Mouse (Mus musculus): Measurements from ENCODE around the gene Lgals7. TPM values are rescaled to one million over a fixed set of nuclear protein-coding genes. Genes with fewer than 3 reads are reported as not detected.
"Not testable (repeated sequence)": the region's sequence is repeated elsewhere in the genome, so short reads cannot be mapped to it uniquely, and the experiment has no call there.

Gene Lgals7
- polyA plus RNA-seq, 1 experiment from 2014 or later = 0.66 TPM

- no peaks in the 10 kb centered on the region for H3K36me3 ChIP-seq (ENCODE audit: control insufficient read depth, insufficient read depth, low read length)
These were observed 16.0 kb downstream of the Lgals7 start for GRCm38 (mm10) chr7:28879606-28880005.

GRCm38 (mm10) chr7:28880554-28880953 is 16.9 kb downstream of the Lgals7 start:
- H3K27me3 ChIP-seq (ENCODE audit: control insufficient read depth, insufficient read depth, low read length) = no peaks in the 10 kb centered on the region
- H3K4me2 ChIP-seq (ENCODE audit: low read depth) = no peak overlapping the region
- H3K9ac ChIP-seq (ENCODE audit: low read length) = no peak overlapping the region
- no peaks in the 10 kb centered on the region for H3K4me1 ChIP-seq (ENCODE audit: control insufficient read depth, insufficient read depth, low read length)
- no peak overlapping the region for H3K27ac ChIP-seq (ENCODE audit: low read depth, low read length)
- H3K36me3 ChIP-seq (ENCODE audit: control insufficient read depth, insufficient read depth, low read length) = no peaks in the 10 kb centered on the region
- no peak for ATAC-seq (ENCODE audit: insufficient read depth, low FRiP score, low TSS enrichment)
- H3K4me3 ChIP-seq (ENCODE audit: low read depth, low read length) = no peak overlapping the region
- H3K9me3 ChIP-seq (ENCODE audit: control insufficient read depth, low read length) = no peaks in the 10 kb centered on the region
- whole genome bisulfite sequencing = 85% methylated on average over 10 of the region's 10 CpGs
- no peak for DNase-seq (ENCODE audit: low spot score)

More at GRCm38 (mm10) chr7:28879606-28880005, 16.0 kb downstream of the Lgals7 start:
- H3K4me1 ChIP-seq (ENCODE audit: control insufficient read depth, insufficient read depth, low read length) = no peaks in the 10 kb centered on the region
- H3K4me3 ChIP-seq (ENCODE audit: low read depth, low read length) = no peak overlapping the region
- H3K9me3 ChIP-seq (ENCODE audit: control insufficient read depth, low read length) = no peaks in the 10 kb centered on the region
- no peak overlapping the region for H3K27ac ChIP-seq (ENCODE audit: low read depth, low read length)
- no peak overlapping the region for H3K9ac ChIP-seq (ENCODE audit: low read length)
- DNase-seq (ENCODE audit: low spot score) = no peak
- H3K4me2 ChIP-seq (ENCODE audit: low read depth) = no peak overlapping the region
- 69% methylated on average over 7 of the region's 7 CpGs for WGBS
- H3K27me3 ChIP-seq (ENCODE audit: control insufficient read depth, insufficient read depth, low read length) = no peaks in the 10 kb centered on the region
- ATAC-seq (ENCODE audit: insufficient read depth, low FRiP score, low TSS enrichment) = no peak

- no peak for DNase-seq (ENCODE audit: low spot score)
- Histone ChIP-seq H3K4me2 (ENCODE audit: low read depth) (no peak within 1 kb of the TSS), H3K9me3 (ENCODE audit: control insufficient read depth, low read length) (no peaks in the 10 kb centered on the region), H3K36me3 (ENCODE audit: control insufficient read depth, insufficient read depth, low read length) (no peaks in the 10 kb centered on the region), H3K27me3 (ENCODE audit: control insufficient read depth, insufficient read depth, low read length) (no peaks in the 10 kb centered on the region), H3K9ac (ENCODE audit: low read length) (no peak within 1 kb of the TSS), H3K27ac (ENCODE audit: low read depth, low read length) (no peak within 1 kb of the TSS), H3K4me1 (ENCODE audit: control insufficient read depth, insufficient read depth, low read length) (no peaks in the 10 kb centered on the region), H3K4me3 (ENCODE audit: low read depth, low read length) (no peak within 1 kb of the TSS)
- ATAC-seq (ENCODE audit: insufficient read depth, low FRiP score, low TSS enrichment) = no peak
- WGBS = 31% methylated on average over 13 of the region's 13 CpGs
These were observed 17.5 kb downstream of the Lgals7 start, which contains the start of gene Capn12 for GRCm38 (mm10) chr7:28881199-28881598. TSS of gene Capn12 (plus strand) at chr7:28881422.

- Histone ChIP-seq H3K36me3 (ENCODE audit: control insufficient read depth, insufficient read depth, low read length) (no peaks in the 10 kb centered on the region), H3K4me2 (ENCODE audit: low read depth) (no peak overlapping the region), H3K27me3 (ENCODE audit: control insufficient read depth, insufficient read depth, low read length) (peaks cover 9% of the 10 kb centered on the region), H3K9ac (ENCODE audit: low read length) (no peak overlapping the region), H3K27ac (ENCODE audit: low read depth, low read length) (no peak overlapping the region), H3K4me1 (ENCODE audit: control insufficient read depth, insufficient read depth, low read length) (no peaks in the 10 kb centered on the region), H3K4me3 (ENCODE audit: low read depth, low read length) (no peak overlapping the region), H3K9me3 (ENCODE audit: control insufficient read depth, low read length) (no peaks in the 10 kb centered on the region)
- DNase-seq (ENCODE audit: low spot score) (no peak), ATAC-seq (ENCODE audit: insufficient read depth, low FRiP score, low TSS enrichment) (no peak)
- 81% methylated on average over 11 of the region's 11 CpGs for WGBS
These were observed 19.4 kb downstream of the Lgals7 start for GRCm38 (mm10) chr7:28883039-28883438.

- not testable (repeated sequence) for H3K9me3 ChIP-seq (ENCODE audit: control insufficient read depth, low read length); H3K36me3 ChIP-seq (ENCODE audit: control insufficient read depth, insufficient read depth, low read length); DNase-seq (ENCODE audit: low spot score); H3K27ac ChIP-seq (ENCODE audit: low read depth, low read length); H3K9ac ChIP-seq (ENCODE audit: low read length); H3K4me2 ChIP-seq (ENCODE audit: low read depth); H3K4me1 ChIP-seq (ENCODE audit: control insufficient read depth, insufficient read depth, low read length); ATAC-seq (ENCODE audit: insufficient read depth, low FRiP score, low TSS enrichment); H3K4me3 ChIP-seq (ENCODE audit: low read depth, low read length)
- peaks cover 16% of the 10 kb centered on the region for H3K27me3 ChIP-seq (ENCODE audit: control insufficient read depth, insufficient read depth, low read length)
- WGBS = 87% methylated on average over 4 of the region's 4 CpGs
These were observed 20.1 kb downstream of the Lgals7 start for GRCm38 (mm10) chr7:28883704-28884103.

- H3K4me1 ChIP-seq (ENCODE audit: control insufficient read depth, insufficient read depth, low read length) = no peaks in the 10 kb centered on the region
- peaks cover 27% of the 10 kb centered on the region for H3K27me3 ChIP-seq (ENCODE audit: control insufficient read depth, insufficient read depth, low read length)
- H3K9me3 ChIP-seq (ENCODE audit: control insufficient read depth, low read length) = no peaks in the 10 kb centered on the region
- H3K9ac ChIP-seq (ENCODE audit: low read length) = no peak overlapping the region
- no peak overlapping the region for H3K4me2 ChIP-seq (ENCODE audit: low read depth)
- no peak overlapping the region for H3K4me3 ChIP-seq (ENCODE audit: low read depth, low read length)
- DNase-seq (ENCODE audit: low spot score) (no peak), ATAC-seq (ENCODE audit: insufficient read depth, low FRiP score, low TSS enrichment) (no peak)
- no peaks in the 10 kb centered on the region; the same call in 1 of the 2 replicates for H3K36me3 ChIP-seq (ENCODE audit: control insufficient read depth, insufficient read depth, low read length)
- WGBS = 25% methylated on average over 14 of the region's 14 CpGs
- H3K27ac ChIP-seq (ENCODE audit: low read depth, low read length) = no peak overlapping the region
These were observed 22.8 kb downstream of the Lgals7 start for GRCm38 (mm10) chr7:28886486-28886885.

GRCm38 (mm10) chr7:28888701-28889161 is 25.1 kb downstream of the Lgals7 start:
- WGBS = 2% methylated on average over 27 of the region's 27 CpGs
- Histone ChIP-seq H3K4me1 (ENCODE audit: control insufficient read depth, insufficient read depth, low read length) (no peaks in the 10 kb centered on the region), H3K4me2 (ENCODE audit: low read depth) (peak overlapping the region; percentile 47), H3K9ac (ENCODE audit: low read length) (peak overlapping the region; percentile 35; the same call in 1 of the 2 replicates), H3K4me3 (ENCODE audit: low read depth, low read length) (peak overlapping the region; percentile 20), H3K27me3 (ENCODE audit: control insufficient read depth, insufficient read depth, low read length) (peaks cover 27% of the 10 kb centered on the region), H3K9me3 (ENCODE audit: control insufficient read depth, low read length) (no peaks in the 10 kb centered on the region), H3K27ac (ENCODE audit: low read depth, low read length) (no peak overlapping the region), H3K36me3 (ENCODE audit: control insufficient read depth, insufficient read depth, low read length) (peaks cover 9% of the 10 kb centered on the region)
- peak; percentile 31 for DNase-seq (ENCODE audit: low spot score)
- no peak for ATAC-seq (ENCODE audit: insufficient read depth, low FRiP score, low TSS enrichment)

- no peaks in the 10 kb centered on the region for H3K4me1 ChIP-seq (ENCODE audit: control insufficient read depth, insufficient read depth, low read length)
- WGBS = 93% methylated on average over 17 of the region's 17 CpGs
- no peak overlapping the region for H3K4me3 ChIP-seq (ENCODE audit: low read depth, low read length)
- ATAC-seq (ENCODE audit: insufficient read depth, low FRiP score, low TSS enrichment) (no peak), DNase-seq (ENCODE audit: low spot score) (no peak)
- no peak overlapping the region for H3K27ac ChIP-seq (ENCODE audit: low read depth, low read length)
- no peak overlapping the region for H3K9ac ChIP-seq (ENCODE audit: low read length)
- peaks cover 29% of the 10 kb centered on the region for H3K36me3 ChIP-seq (ENCODE audit: control insufficient read depth, insufficient read depth, low read length)
- H3K4me2 ChIP-seq (ENCODE audit: low read depth) = no peak overlapping the region
- no peaks in the 10 kb centered on the region for H3K9me3 ChIP-seq (ENCODE audit: control insufficient read depth, low read length)
- H3K27me3 ChIP-seq (ENCODE audit: control insufficient read depth, insufficient read depth, low read length) = peaks cover 22% of the 10 kb centered on the region
These were observed 28.9 kb downstream of the Lgals7 start for GRCm38 (mm10) chr7:28892601-28893000.

- no peak overlapping the region for H3K4me2 ChIP-seq (ENCODE audit: low read depth)
- DNase-seq (ENCODE audit: low spot score) (peak; percentile 64), ATAC-seq (ENCODE audit: insufficient read depth, low FRiP score, low TSS enrichment) (0 out of 2 replicates have a peak, but pooled peaks have one; percentile 46)
- H3K27me3 ChIP-seq (ENCODE audit: control insufficient read depth, insufficient read depth, low read length) = peaks cover 11% of the 10 kb centered on the region
- no peak overlapping the region for H3K27ac ChIP-seq (ENCODE audit: low read depth, low read length)
- H3K9me3 ChIP-seq (ENCODE audit: control insufficient read depth, low read length) = no peaks in the 10 kb centered on the region
- WGBS = 66% methylated on average over 7 of the region's 7 CpGs
- peaks cover 38% of the 10 kb centered on the region for H3K36me3 ChIP-seq (ENCODE audit: control insufficient read depth, insufficient read depth, low read length)
- H3K9ac ChIP-seq (ENCODE audit: low read length) = no peak overlapping the region
- H3K4me3 ChIP-seq (ENCODE audit: low read depth, low read length) = no peak overlapping the region
- no peaks in the 10 kb centered on the region for H3K4me1 ChIP-seq (ENCODE audit: control insufficient read depth, insufficient read depth, low read length)
These were observed 30.1 kb downstream of the Lgals7 start for GRCm38 (mm10) chr7:28893643-28894265.

All from neural tube, embryonic 11.5 days (tissue).